Mouse (Mus musculus) adrenal gland, adult 2 months (tissue): ENCODE results near the gene Mei4. TPM values are rescaled to one million over a fixed set of nuclear protein-coding genes. Genes with fewer than 3 reads are reported as not detected.

ENCODE experiments used
- DNase-seq: peaks from one replicate; pipeline ENCODE4 v3.0.0; 2021
- polyA plus RNA-seq: library from polyadenylated mRNA; depleted of rRNA; stranded (reverse); fragments of >200 nt; gene quantifications from 2 replicates; pipeline ENCODE4 v1.2.3, GENCODE M21; 2012; rRNA removed
- total RNA-seq, 2 experiments: library from RNA; stranded (reverse); gene quantifications; 2 replicates each; pipeline ENCODE4 v1.2.3; 2021

The Mei4 gene
- total and polyA plus RNA-seq, 3 experiments: 0.13 to 0.45 TPM; not detected in 1

DNA sequence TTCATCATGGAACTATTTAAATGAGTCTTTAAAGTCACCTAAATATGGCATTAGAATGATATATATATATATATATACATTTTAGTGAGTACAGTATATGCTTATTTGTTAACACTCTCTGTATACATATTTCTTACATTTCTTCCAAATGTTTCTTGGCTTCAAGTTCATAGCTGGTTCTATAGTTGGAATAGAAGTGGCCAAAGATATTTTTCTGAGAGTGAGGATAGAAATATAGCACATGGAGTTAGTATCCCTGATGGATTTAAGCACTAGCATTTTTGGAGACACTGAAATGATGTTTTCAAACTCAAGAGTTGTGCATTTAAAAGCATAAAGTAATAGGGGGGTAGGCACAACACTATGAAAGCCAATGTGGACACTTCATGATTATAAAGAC, 272.6 kb downstream of the Mei4 start:
- DNase-seq: no peak

DNA sequence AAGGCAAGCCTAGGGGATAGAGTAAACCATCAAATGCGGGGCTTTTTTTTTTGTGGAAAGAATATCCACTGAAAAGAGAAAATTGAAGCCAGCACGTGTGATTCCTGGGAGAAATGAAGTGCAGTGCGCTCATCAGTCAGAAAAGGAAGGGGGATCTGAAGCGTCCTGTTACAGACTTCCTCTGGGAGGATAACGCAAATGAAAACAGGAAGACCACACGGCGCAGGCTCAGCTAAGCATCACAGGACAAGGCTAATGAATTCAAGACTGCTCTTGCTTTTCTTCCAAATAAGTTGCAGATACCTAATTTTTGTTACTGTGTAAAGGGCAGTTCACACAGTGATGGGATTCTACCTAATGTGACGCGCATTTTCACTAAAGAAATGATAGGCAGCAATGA, 296.7 kb downstream of the Mei4 start:
- no peak for DNase-seq

DNA sequence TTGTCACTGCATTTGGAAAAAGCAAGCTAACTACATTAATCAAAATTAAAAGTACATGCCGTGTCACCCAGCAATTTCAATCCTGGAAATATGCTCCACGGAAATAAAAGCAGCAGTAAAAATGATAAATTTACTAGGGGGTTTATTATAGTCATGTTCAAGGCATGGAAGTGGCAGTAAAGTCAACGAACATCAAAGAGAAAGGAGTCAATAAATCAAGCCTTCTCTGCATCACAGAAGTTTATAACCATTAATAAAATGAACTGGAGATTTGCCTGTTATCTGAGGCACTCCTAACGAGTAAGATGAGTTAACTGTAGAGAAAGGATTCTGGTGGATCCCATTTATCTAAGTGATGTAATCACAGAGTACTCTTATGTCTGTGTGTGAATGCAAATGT, 298.9 kb downstream of the Mei4 start:
- no peak for DNase-seq

DNA sequence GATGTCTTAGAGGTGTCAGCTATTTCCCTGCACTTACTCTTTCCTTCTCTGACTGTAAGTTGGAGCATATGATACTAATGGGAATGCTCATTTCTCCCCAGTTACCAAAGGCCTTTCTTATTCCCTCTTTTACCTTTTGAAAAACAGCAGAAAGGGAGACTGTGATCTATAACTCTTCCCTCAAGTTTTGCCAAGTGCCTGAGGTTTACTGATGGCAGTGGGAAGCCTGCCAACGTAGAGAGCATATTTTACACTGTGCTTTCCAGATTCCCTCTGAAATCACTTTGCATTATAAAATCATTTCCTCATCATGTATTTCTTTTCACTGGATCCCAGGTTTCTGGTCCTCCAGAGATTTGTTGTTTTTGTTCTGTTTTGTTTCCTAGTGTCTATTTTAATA, 354.5 kb downstream of the Mei4 start:
- DNase-seq: peak; percentile 17

DNA sequence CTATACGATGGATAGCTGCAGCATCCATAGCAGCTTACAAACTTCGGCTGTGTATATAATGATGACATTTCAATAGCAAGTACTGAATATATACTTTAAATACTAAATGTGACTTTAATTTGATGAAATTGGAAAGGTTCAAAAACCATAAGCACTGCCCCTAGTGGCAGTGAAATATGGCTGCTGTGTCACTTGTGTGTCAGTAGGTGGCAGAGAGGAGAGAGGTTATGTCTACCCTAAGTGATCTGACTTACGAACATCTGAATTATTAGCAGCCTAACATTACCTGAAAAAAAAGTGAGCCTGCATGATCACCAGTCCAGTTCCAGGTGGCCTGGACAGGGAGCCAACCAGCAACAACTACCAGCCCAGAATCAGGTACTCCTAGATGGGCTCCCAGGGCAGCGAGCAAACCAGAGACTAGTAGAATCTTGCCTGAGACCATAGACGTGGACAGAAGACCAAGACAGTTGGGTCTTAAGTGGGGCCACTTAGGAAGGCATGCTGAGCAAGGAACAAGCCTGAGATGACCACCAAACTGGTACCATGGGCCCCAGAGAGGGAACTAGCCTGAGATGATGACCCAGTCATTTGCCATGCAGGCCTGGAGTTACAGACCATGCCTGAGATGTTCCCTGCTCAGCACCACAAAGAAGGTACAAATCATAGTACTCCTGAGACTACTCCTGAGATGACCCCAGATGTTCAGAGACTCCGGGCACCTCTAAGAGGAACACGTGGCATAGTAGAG, 384.4 kb downstream of the Mei4 start:
- DNase-seq: peak; percentile 3

Other genes with a start within 250 kb of the Mei4 start
- gene Htr1b, start 229.8 kb upstream of the Mei4 start, total RNA-seq: 10 to 100 TPM in 1 of 2 experiments, 1 to 10 TPM in 1; 7.1 to 13.1 TPM
- 0.99 and 2.2 TPM in 2 replicates for gene Htr1b, start 229.8 kb upstream of the Mei4 start, polyA plus RNA-seq